In genomic region chr5:123345853-123346654, GRCm38 (mm10) we compare ENCODE assay signal across 8 mouse cellular contexts. TPM values are rescaled to one million over a fixed set of nuclear protein-coding genes. Genes with fewer than 3 reads are reported as not detected.
DNase-seq lines count a peak whose midpoint lies in the region; ATAC-seq and TF ChIP-seq lines count a peak whose summit lies in the region.

No protein-coding gene starts in this region.

- WGBS in intestine, embryonic 14.5 days: 2% methylated on average over 22 of the region's 22 CpGs
- 4% methylated on average over 22 of the region's 22 CpGs for WGBS in limb, embryonic 10.5 days
- under 1% methylated on average over 22 of the region's 22 CpGs for WGBS in midbrain, embryonic 12.5 days
- 5% methylated on average over 22 of the region's 22 CpGs for WGBS in spleen, adult 2 months

- peak overlapping the region; percentile 82 for H3K27ac ChIP-seq in cortical plate, adult 2 months (ENCODE audit: insufficient read depth, low read length)
- H3K27ac ChIP-seq in intestine, embryonic 14.5 days (ENCODE audit: low read depth): peak overlapping the region; percentile 98
- H3K27ac ChIP-seq in limb, embryonic 10.5 days: peak overlapping the region; percentile 98
- H3K27ac ChIP-seq in midbrain, embryonic 12.5 days (replicated peaks): peak overlapping the region; percentile 100
- peak overlapping the region; percentile 96 for H3K27ac ChIP-seq in spleen, adult 2 months (ENCODE audit: insufficient read depth, low read length)

- no peak for ATAC-seq in CD4-positive, CD25-positive, alpha-beta regulatory T cell, adult 4 months
- 0 out of 2 replicates have a peak, but pooled peaks have one; percentile 13 for ATAC-seq in intestine, embryonic 14.5 days (replicated peaks; ENCODE audit: low FRiP score, low TSS enrichment, low read depth)
- ATAC-seq in midbrain, embryonic 12.5 days (ENCODE audit: low FRiP score, low read depth): peak; percentile 51

- peak overlapping the region; percentile 79 for H3K4me2 ChIP-seq in intestine, embryonic 14.5 days (ENCODE audit: low read length)
- peak overlapping the region; percentile 81 for H3K4me2 ChIP-seq in midbrain, embryonic 12.5 days (replicated peaks)

- no peak for TF ChIP-seq POLR2A in cortical plate, adult 2 months (IDR thresholded peaks at IDR 0.05; ENCODE audit: extremely low read depth, insufficient read depth, low read length)
- no peak for TF ChIP-seq POLR2A in spleen, adult 2 months (IDR thresholded peaks at IDR 0.05; ENCODE audit: low read depth, low read length)

- H3K4me1 ChIP-seq in cortical plate, adult 2 months (ENCODE audit: control insufficient read depth, insufficient read depth, low read length): peaks cover 3% of the 10 kb centered on the region; the same call in 1 of the 2 replicates
- H3K4me1 ChIP-seq in intestine, embryonic 14.5 days (replicated peaks; ENCODE audit: control insufficient read depth, insufficient read depth, low read length): peaks cover 17% of the 10 kb centered on the region
- peaks cover 32% of the 10 kb centered on the region for H3K4me1 ChIP-seq in limb, embryonic 10.5 days
- H3K4me1 ChIP-seq in midbrain, embryonic 12.5 days: peaks cover 38% of the 10 kb centered on the region
- H3K4me1 ChIP-seq in spleen, adult 2 months (ENCODE audit: control insufficient read depth, insufficient read depth, insufficient read length): peaks cover 22% of the 10 kb centered on the region

- peak overlapping the region; percentile 79 for H3K4me3 ChIP-seq in cortical plate, adult 2 months (ENCODE audit: insufficient read depth, low read length)
- peak overlapping the region; percentile 90 for H3K4me3 ChIP-seq in intestine, embryonic 14.5 days (ENCODE audit: low read depth, low read length)
- H3K4me3 ChIP-seq in limb, embryonic 10.5 days: peak overlapping the region; percentile 92
- peak overlapping the region; percentile 99 for H3K4me3 ChIP-seq in midbrain, embryonic 12.5 days
- H3K4me3 ChIP-seq in spleen, adult 2 months (ENCODE audit: extremely low read depth, insufficient read depth, insufficient read length): peak overlapping the region; percentile 99; the same call in 1 of the 2 replicates

- intact Hi-C loops in gastrocnemius, postnatal 14 days (cut with DNase I; ENCODE audit: low total_unique reads): no loop called here

- no peaks in the 10 kb centered on the region for H3K27me3 ChIP-seq in intestine, embryonic 14.5 days (replicated peaks; ENCODE audit: control insufficient read depth, insufficient read depth, low read length)
- no peaks in the 10 kb centered on the region for H3K27me3 ChIP-seq in limb, embryonic 10.5 days (ENCODE audit: low read depth, poor library complexity, severe bottlenecking)
- H3K27me3 ChIP-seq in midbrain, embryonic 12.5 days: no peaks in the 10 kb centered on the region
- H3K27me3 ChIP-seq in spleen, adult 2 months (ENCODE audit: control insufficient read depth, insufficient read depth, low read length): no peaks in the 10 kb centered on the region

- H3K9me3 ChIP-seq in intestine, embryonic 14.5 days (ENCODE audit: control insufficient read depth, low read length): no peaks in the 10 kb centered on the region
- no peaks in the 10 kb centered on the region for H3K9me3 ChIP-seq in limb, embryonic 10.5 days (replicated peaks)
- no peaks in the 10 kb centered on the region for H3K9me3 ChIP-seq in midbrain, embryonic 12.5 days

- DNase-seq in CD4-positive, CD25-positive, alpha-beta regulatory T cell, adult 2 months (ENCODE audit: low read depth, low spot score): peak; percentile 41
- peak; percentile 84 for DNase-seq in gastrocnemius, postnatal 14 days
- DNase-seq in intestine, embryonic 14.5 days (ENCODE audit: low spot score): peak; percentile 86
- peak; percentile 69 for DNase-seq in limb, embryonic 10.5 days (ENCODE audit: low spot score)
- DNase-seq in spleen, adult 2 months (ENCODE audit: low read depth in 1 of 2, low spot score in 2 of 2): peak in 1 of 2 experiments; percentile 36

- TF ChIP-seq CTCF in cortical plate, adult 2 months (IDR thresholded peaks at IDR 0.05; ENCODE audit: extremely low read depth, insufficient read depth, low read length): no peak
- TF ChIP-seq CTCF in spleen, adult 2 months (IDR thresholded peaks at IDR 0.05; ENCODE audit: extremely low read depth, insufficient read depth, insufficient read length, insufficient replicate concordance): no peak

- H3K9ac ChIP-seq in intestine, embryonic 14.5 days (ENCODE audit: low read length): peak overlapping the region; percentile 94
- H3K9ac ChIP-seq in midbrain, embryonic 12.5 days (replicated peaks): peak overlapping the region; percentile 99

- H3K36me3 ChIP-seq in intestine, embryonic 14.5 days (ENCODE audit: control insufficient read depth, insufficient read depth, low read length): no peaks in the 10 kb centered on the region
- peaks cover 37% of the 10 kb centered on the region for H3K36me3 ChIP-seq in limb, embryonic 10.5 days
- H3K36me3 ChIP-seq in midbrain, embryonic 12.5 days: peaks cover 4% of the 10 kb centered on the region; the same call in 1 of the 2 replicates
- no peaks in the 10 kb centered on the region for H3K36me3 ChIP-seq in spleen, adult 2 months (ENCODE audit: control insufficient read depth, insufficient read depth, low read length)

RNA-seq across cellular contexts. Expression of gene Bcl7a, which starts 2.4 kb away (rescaled TPM):
- polyA plus RNA-seq in CD4-positive, CD25-positive, alpha-beta regulatory T cell, adult 4 months (2017; shearing (Covaris generic)): 1 to 10 TPM; 7.2 to 9.8 TPM
- polyA plus RNA-seq in cortical plate, adult 2 months (2012; rRNA removed): 33.5 and 34.5 TPM in 2 replicates
- 10 to 100 TPM; 12.7 to 14.6 TPM for total RNA-seq in gastrocnemius, postnatal 14 days (2021)
- 21.1 and 24.0 TPM in 2 replicates for polyA plus RNA-seq in intestine, embryonic 14.5 days (2014; fragmentation: Nextera tagmentation; extraction: Ambion mirVana)
- polyA plus RNA-seq in limb, embryonic 10.5 days (2016; fragmentation: Nextera tagmentation; extraction: Ambion mirVana): 35.8 and 38.8 TPM in 2 replicates
- polyA plus RNA-seq in midbrain, embryonic 12.5 days (2016; fragmentation: Nextera tagmentation; extraction: Ambion mirVana): 56.7 and 59.8 TPM in 2 replicates
- polyA plus RNA-seq in spleen, adult 2 months (2012; rRNA removed): 12.4 and 12.8 TPM in 2 replicates

RNA-seq across cellular contexts. Expression of gene Mlxip, which starts 48.5 kb away (rescaled TPM):
- polyA plus RNA-seq in CD4-positive, CD25-positive, alpha-beta regulatory T cell, adult 4 months (2017; shearing (Covaris generic)): 10 to 100 TPM; 18.9 to 19.9 TPM
- polyA plus RNA-seq in cortical plate, adult 2 months (2012; rRNA removed): 17.5 and 19.6 TPM in 2 replicates
- total RNA-seq in gastrocnemius, postnatal 14 days (2021): 10 to 100 TPM; 48.5 to 59.9 TPM
- 26.5 and 29.1 TPM in 2 replicates for polyA plus RNA-seq in intestine, embryonic 14.5 days (2014; fragmentation: Nextera tagmentation; extraction: Ambion mirVana)
- polyA plus RNA-seq in limb, embryonic 10.5 days (2016; fragmentation: Nextera tagmentation; extraction: Ambion mirVana): 21.1 and 22.1 TPM in 2 replicates
- polyA plus RNA-seq in midbrain, embryonic 12.5 days (2016; fragmentation: Nextera tagmentation; extraction: Ambion mirVana): 16.8 and 21.5 TPM in 2 replicates
- polyA plus RNA-seq in spleen, adult 2 months (2012; rRNA removed): 87.1 and 113 TPM in 2 replicates
